Mouse (Mus musculus) forebrain, embryonic 12.5 days (tissue): Measurements from ENCODE around the gene Mgat4b. TPM values are rescaled to one million over a fixed set of nuclear protein-coding genes. Genes with fewer than 3 reads are reported as not detected.

Experiments
- ATAC-seq: fragments of 200-750 bp; cut with Nextera tagmentation; 2 replicates; pipeline ENCODE4 v1.8.0; 2017; ENCODE audit warnings: moderate TSS enrichment; ENCODE audit not compliant: low FRiP score
- H3K27ac ChIP-seq: fragments of 300-500 bp; sonication (generic); 2 replicates; pipeline ENCODE4 v1.5.1; 2016; ENCODE audit warnings: mild to moderate bottlenecking
- H3K27me3 ChIP-seq: fragments of 300-500 bp; sonication (generic); 2 replicates; pipeline ENCODE4 v1.6.1; 2016; ENCODE audit warnings: mild to moderate bottlenecking
- H3K36me3 ChIP-seq: fragments of 300-500 bp; sonication (generic); replicated peaks from 2 replicates; pipeline ENCODE4 v1.6.1; 2016; ENCODE audit warnings: mild to moderate bottlenecking
- H3K4me1 ChIP-seq: fragments of 300-500 bp; sonication (generic); 2 replicates; pipeline ENCODE4 v1.6.1; 2016
- H3K4me2 ChIP-seq: fragments of 300-500 bp; sonication (generic); 2 replicates; pipeline ENCODE4 v1.6.1; 2016; ENCODE audit warnings: mild to moderate bottlenecking, moderate library complexity
- H3K4me3 ChIP-seq: fragments of 300-500 bp; sonication (generic); replicated peaks from 2 replicates; pipeline ENCODE4 v1.5.1; 2016; ENCODE audit warnings: mild to moderate bottlenecking
- H3K9ac ChIP-seq: fragments of 300-500 bp; sonication (generic); 2 replicates; pipeline ENCODE4 v1.6.1; 2016; ENCODE audit warnings: mild to moderate bottlenecking
- H3K9me3 ChIP-seq: fragments of 300-500 bp; sonication (generic); 2 replicates; pipeline ENCODE4 v1.6.1; 2016
- WGBS: fragments of 180-500 bp; shearing (Covaris S2); methylation state at CpG from one replicate; pipeline ENCODE4 v1.1.7; 2016; 5-methylcytosine and 5-hydroxymethylcytosine counted together
- polyA plus RNA-seq: library from polyadenylated mRNA; unstranded; fragments of >200 nt; fragmentation: Nextera tagmentation; extraction: Ambion mirVana; gene quantifications from 2 replicates; pipeline ENCODE4 v1.2.1, GENCODE M21; 2016

Gene Mgat4b
- polyA plus RNA-seq, 1 experiment from 2014 or later: 40.3 TPM

GRCm38 (mm10) chr11:50245269-50245668, 34.6 kb downstream of the Mgat4b start:
- H3K4me3 ChIP-seq: no peak overlapping the region
- no peaks in the 10 kb centered on the region for H3K36me3 ChIP-seq
- no peaks in the 10 kb centered on the region for H3K27me3 ChIP-seq
- no peaks in the 10 kb centered on the region for H3K9me3 ChIP-seq
- H3K27ac ChIP-seq: no peak overlapping the region
- H3K9ac ChIP-seq: no peak overlapping the region
- H3K4me2 ChIP-seq: no peak overlapping the region
- H3K4me1 ChIP-seq: no peaks in the 10 kb centered on the region
- WGBS: 82% methylated on average over 5 of the region's 5 CpGs
- ATAC-seq: no peak

DNA sequence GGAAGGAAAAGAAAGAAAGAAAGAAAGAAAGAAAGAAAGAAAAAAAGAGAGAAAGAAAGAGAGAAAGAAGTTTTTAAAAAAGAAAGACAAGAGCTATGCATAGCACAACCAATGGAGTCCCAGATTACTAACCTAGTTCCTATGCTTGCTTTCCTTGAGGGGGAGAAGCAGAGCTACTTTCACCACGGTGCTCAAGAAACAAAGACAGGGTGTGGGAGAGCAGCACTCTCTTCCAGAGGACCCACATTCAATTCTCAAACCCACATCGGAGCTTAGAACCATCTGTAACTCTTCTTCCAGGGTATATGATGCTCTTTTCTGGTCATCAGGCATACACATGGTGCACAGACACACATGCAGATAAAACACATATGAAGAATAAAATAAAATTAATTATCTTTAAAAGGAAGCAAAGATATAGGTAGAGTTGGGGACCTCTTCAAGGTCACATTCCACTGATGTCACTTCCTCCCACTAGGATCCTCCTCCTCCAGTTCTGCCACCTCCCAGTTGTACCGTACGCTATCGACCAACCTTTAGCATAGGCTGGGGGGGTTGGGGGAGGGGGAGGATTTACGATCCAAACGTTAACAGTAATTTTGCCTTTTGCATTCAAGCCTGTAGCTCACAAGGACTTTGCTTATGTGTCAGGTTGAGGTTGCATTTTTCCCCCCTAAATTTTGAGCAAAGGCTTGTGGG, 37.9 kb downstream of the Mgat4b start:
- Histone ChIP-seq H3K27ac (no peak overlapping the region), H3K27me3 (no peaks in the 10 kb centered on the region), H3K9ac (no peak overlapping the region), H3K36me3 (no peaks in the 10 kb centered on the region), H3K4me3 (no peak overlapping the region), H3K4me2 (no peak overlapping the region), H3K4me1 (no peaks in the 10 kb centered on the region), H3K9me3 (no peaks in the 10 kb centered on the region)
- no peak for ATAC-seq
- WGBS: 85% methylated on average over 7 of the region's 7 CpGs

- Histone ChIP-seq H3K36me3 (peaks cover 18% of the 10 kb centered on the region), H3K4me1 (no peaks in the 10 kb centered on the region), H3K9me3 (no peaks in the 10 kb centered on the region), H3K4me2 (no peak overlapping the region), H3K27me3 (no peaks in the 10 kb centered on the region), H3K27ac (no peak overlapping the region), H3K4me3 (no peak overlapping the region), H3K9ac (no peak overlapping the region; the same call in 1 of the 2 replicates)
- no peak for ATAC-seq
- 80% methylated on average over 3 of the region's 3 CpGs for WGBS
These were observed 41.5 kb downstream of the Mgat4b start for GRCm38 (mm10) chr11:50252166-50252565.

DNA sequence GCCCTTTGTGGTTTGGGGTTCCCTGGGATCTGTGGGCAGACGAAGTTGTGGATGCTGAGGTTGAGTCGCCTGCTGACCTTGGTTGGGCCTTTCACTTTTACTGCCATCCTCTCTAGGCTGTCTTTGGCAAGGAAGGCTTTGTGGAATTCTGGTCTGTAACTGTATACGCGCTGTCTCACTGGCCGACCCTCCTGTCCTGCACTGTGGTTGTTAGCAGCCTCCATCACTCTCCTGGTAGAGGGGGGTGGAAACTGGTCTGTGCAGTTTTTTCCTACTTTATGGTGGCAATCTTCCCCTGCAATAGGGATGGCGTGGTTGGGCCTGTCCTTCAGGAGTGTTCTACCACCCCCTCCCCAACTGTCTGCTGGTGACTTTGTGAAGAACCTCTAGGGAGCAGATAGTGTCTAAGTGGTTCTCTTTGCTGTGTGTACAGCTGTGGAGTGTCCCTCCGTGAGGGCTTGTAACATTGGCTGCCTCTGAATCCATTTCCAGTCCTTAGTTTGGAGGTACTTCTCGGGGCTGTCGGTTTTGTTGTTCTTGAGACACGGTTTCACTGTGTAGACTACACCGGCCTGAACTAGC, 42.1 kb downstream of the Mgat4b start:
- Histone ChIP-seq H3K4me2 (no peak overlapping the region), H3K27ac (no peak overlapping the region), H3K9me3 (no peaks in the 10 kb centered on the region), H3K4me3 (no peak overlapping the region), H3K36me3 (peaks cover 23% of the 10 kb centered on the region), H3K9ac (no peak overlapping the region), H3K27me3 (no peaks in the 10 kb centered on the region), H3K4me1 (no peaks in the 10 kb centered on the region)
- WGBS: 80% methylated on average over 11 of the region's 11 CpGs
- ATAC-seq: no peak

DNA sequence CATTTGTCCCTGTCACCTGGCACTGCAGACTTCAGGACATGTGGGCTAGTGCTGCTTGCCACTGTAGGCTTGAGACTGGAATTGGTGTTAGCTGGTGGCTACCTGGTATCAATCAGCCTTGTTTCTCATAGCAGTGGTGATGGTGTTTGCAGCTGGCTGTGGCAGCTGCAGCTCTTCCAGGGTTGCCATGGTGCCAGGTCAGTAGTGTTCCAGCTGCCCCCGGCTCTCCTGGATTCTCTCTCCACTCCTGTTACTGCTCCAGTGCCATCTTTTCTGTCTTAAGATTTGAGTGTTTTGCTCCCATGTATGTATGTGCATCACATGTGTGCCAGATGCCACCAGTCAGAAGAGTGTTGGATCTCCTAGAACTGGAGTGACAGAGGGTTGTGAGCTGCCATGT, 42.7 kb downstream of the Mgat4b start:
- Histone ChIP-seq H3K27me3 (no peaks in the 10 kb centered on the region), H3K9ac (no peak overlapping the region), H3K27ac (no peak overlapping the region), H3K36me3 (peaks cover 29% of the 10 kb centered on the region), H3K4me3 (no peak overlapping the region), H3K9me3 (no peaks in the 10 kb centered on the region), H3K4me1 (no peaks in the 10 kb centered on the region), H3K4me2 (no peak overlapping the region)
- 67% methylated on average over 1 of the region's 1 CpGs for WGBS
- no peak for ATAC-seq

- H3K9me3 ChIP-seq: no peaks in the 10 kb centered on the region
- H3K9ac ChIP-seq: no peak overlapping the region
- peaks cover 36% of the 10 kb centered on the region for H3K36me3 ChIP-seq
- no peaks in the 10 kb centered on the region for H3K27me3 ChIP-seq
- no peak overlapping the region for H3K4me3 ChIP-seq
- ATAC-seq: no peak
- H3K27ac ChIP-seq: 0 out of 2 replicates have a peak overlapping the region, but pooled peaks have one; percentile 36
- no peak overlapping the region for H3K4me2 ChIP-seq
- WGBS: 82% methylated on average over 12 of the region's 12 CpGs
- no peaks in the 10 kb centered on the region for H3K4me1 ChIP-seq
These were observed 43.4 kb downstream of the Mgat4b start for GRCm38 (mm10) chr11:50254010-50254580.

- Histone ChIP-seq H3K4me1 (no peaks in the 10 kb centered on the region), H3K9ac (no peak overlapping the region), H3K27ac (no peak overlapping the region), H3K4me2 (no peak overlapping the region), H3K27me3 (no peaks in the 10 kb centered on the region), H3K4me3 (no peak overlapping the region), H3K36me3 (peaks cover 60% of the 10 kb centered on the region), H3K9me3 (no peaks in the 10 kb centered on the region)
- WGBS: 91% methylated on average over 7 of the region's 7 CpGs
- no peak for ATAC-seq
These were observed 45.9 kb downstream of the Mgat4b start for GRCm38 (mm10) chr11:50256615-50257014.

GRCm38 (mm10) chr11:50258310-50258709, 47.6 kb downstream of the Mgat4b start:
- H3K36me3 ChIP-seq: peaks cover 77% of the 10 kb centered on the region
- 90% methylated on average over 7 of the region's 7 CpGs for WGBS

GRCm38 (mm10) chr11:50262020-50262419, 51.3 kb downstream of the Mgat4b start:
- H3K9ac ChIP-seq: no peak overlapping the region
- WGBS: 97% methylated on average over 4 of the region's 4 CpGs
- H3K27me3 ChIP-seq: no peaks in the 10 kb centered on the region
- H3K27ac ChIP-seq: no peak overlapping the region
- H3K4me2 ChIP-seq: no peak overlapping the region
- H3K36me3 ChIP-seq: peaks cover 93% of the 10 kb centered on the region
- no peak for ATAC-seq
- no peaks in the 10 kb centered on the region for H3K4me1 ChIP-seq
- no peak overlapping the region for H3K4me3 ChIP-seq
- no peaks in the 10 kb centered on the region for H3K9me3 ChIP-seq

More at GRCm38 (mm10) chr11:50258310-50258709, 47.6 kb downstream of the Mgat4b start:
- Histone ChIP-seq H3K9me3 (no peaks in the 10 kb centered on the region), H3K9ac (no peak overlapping the region), H3K4me3 (no peak overlapping the region), H3K4me2 (no peak overlapping the region), H3K27me3 (no peaks in the 10 kb centered on the region), H3K4me1 (no peaks in the 10 kb centered on the region), H3K27ac (no peak overlapping the region)
- no peak for ATAC-seq

DNA sequence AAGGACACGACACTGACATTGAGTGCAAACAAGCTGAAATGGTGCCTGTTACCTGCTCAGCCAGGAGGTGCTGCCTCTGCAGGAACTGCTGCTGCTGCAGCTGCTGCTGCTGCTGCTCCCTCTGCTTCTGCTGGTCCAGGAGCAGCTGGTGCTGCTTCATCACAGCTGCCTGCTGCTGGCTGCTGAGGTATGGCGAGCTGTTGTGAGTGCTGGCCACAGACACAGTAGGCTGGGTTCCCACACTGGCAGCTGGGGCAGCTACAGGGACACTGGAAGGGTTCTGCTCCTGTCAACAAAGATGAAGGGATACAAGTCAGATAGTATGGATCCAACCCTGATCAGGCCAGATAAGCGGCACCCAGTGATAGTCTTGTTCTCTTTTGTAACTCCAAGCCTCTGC, 52.5 kb downstream of the Mgat4b start:
- Histone ChIP-seq H3K9ac (no peak overlapping the region), H3K36me3 (peaks cover 83% of the 10 kb centered on the region), H3K4me1 (no peaks in the 10 kb centered on the region), H3K4me3 (no peak overlapping the region), H3K4me2 (no peak overlapping the region), H3K27me3 (no peaks in the 10 kb centered on the region), H3K27ac (no peak overlapping the region), H3K9me3 (no peaks in the 10 kb centered on the region)
- 96% methylated on average over 3 of the region's 3 CpGs for WGBS
- ATAC-seq: no peak

- no peak overlapping the region for H3K27ac ChIP-seq
- no peaks in the 10 kb centered on the region for H3K27me3 ChIP-seq
- H3K36me3 ChIP-seq: peaks cover 56% of the 10 kb centered on the region
- H3K9me3 ChIP-seq: no peaks in the 10 kb centered on the region
- no peak for ATAC-seq
- 94% methylated on average over 8 of the region's 8 CpGs for WGBS
- no peak overlapping the region for H3K4me2 ChIP-seq
- no peaks in the 10 kb centered on the region for H3K4me1 ChIP-seq
- H3K9ac ChIP-seq: no peak overlapping the region
- no peak overlapping the region for H3K4me3 ChIP-seq
These were observed 55.2 kb downstream of the Mgat4b start for GRCm38 (mm10) chr11:50265931-50266330.

- Histone ChIP-seq H3K4me2 (no peak overlapping the region), H3K9me3 (no peaks in the 10 kb centered on the region), H3K9ac (no peak overlapping the region), H3K27me3 (no peaks in the 10 kb centered on the region), H3K4me1 (no peaks in the 10 kb centered on the region), H3K4me3 (no peak overlapping the region), H3K36me3 (peaks cover 46% of the 10 kb centered on the region), H3K27ac (no peak overlapping the region)
- 92% methylated on average over 3 of the region's 3 CpGs for WGBS
- no peak for ATAC-seq
These were observed 56.3 kb downstream of the Mgat4b start for GRCm38 (mm10) chr11:50266997-50267396.

DNA sequence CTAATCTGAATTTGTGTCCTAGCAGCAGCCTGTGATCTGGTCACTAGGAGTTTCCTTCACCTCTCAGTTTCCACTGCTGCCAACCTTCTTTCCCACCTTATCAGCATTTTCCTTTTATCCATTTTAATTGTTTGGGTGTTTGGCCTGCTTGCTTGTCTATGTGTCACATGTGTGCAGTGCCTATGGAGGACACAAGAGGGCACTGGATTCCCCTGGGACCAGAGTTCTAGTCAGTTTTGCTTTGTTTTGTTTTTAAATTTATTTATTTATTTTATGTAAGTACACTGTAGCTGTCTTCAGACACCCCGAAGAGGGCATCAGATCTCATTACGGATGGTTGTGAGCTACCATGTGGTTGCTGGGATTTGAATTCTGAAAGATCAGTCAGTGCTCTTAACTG, 58.5 kb downstream of the Mgat4b start:
- Histone ChIP-seq H3K4me2 (no peak overlapping the region), H3K4me3 (no peak overlapping the region), H3K27me3 (no peaks in the 10 kb centered on the region), H3K27ac (no peak overlapping the region), H3K9me3 (no peaks in the 10 kb centered on the region), H3K9ac (no peak overlapping the region), H3K4me1 (no peaks in the 10 kb centered on the region), H3K36me3 (peaks cover 28% of the 10 kb centered on the region)
- ATAC-seq: no peak
- 93% methylated on average over 2 of the region's 2 CpGs for WGBS
